Mouse (Mus musculus) urinary bladder, postnatal 14 days (tissue): Measurements from ENCODE around the gene Mphosph8.

Experiments
- DNase-seq: peaks from one replicate; pipeline ENCODE4 v3.0.0; 2021; ENCODE audit warnings: low spot score

The Mphosph8 gene

GRCm38 (mm10) chr14:56667969-56668802 lies at the start of gene Mphosph8:
Gene Mphosph8, plus strand, starts transcription at chr14:56668248.
- DNase-seq, result peak; percentile 100

DNA sequence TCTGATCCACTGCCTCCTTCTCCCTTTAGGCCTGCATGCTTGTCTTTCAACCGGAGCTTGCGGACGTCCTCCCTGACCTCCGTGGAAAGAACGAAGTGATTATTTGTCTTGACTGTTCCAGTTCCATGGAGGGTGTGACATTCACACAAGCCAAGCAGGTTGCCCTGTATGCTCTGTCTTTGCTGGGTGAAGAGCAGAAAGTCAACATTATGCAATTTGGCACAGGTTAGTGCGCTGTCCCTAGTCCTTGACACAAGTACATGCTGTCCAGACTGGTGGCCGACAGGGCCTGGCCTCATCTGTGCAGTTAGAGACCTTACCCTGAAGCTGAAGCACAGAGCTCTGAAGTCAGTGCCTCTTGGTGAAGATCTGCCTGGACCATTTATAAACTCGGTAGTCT lies 47.6 kb upstream of the Mphosph8 start:
- DNase-seq, result no peak

- DNase-seq, result no peak
These were observed 41.8 kb upstream of the Mphosph8 start for GRCm38 (mm10) chr14:56626202-56626601.

GRCm38 (mm10) chr14:56628336-56628735 lies 39.7 kb upstream of the Mphosph8 start:
- no peak for DNase-seq

DNA sequence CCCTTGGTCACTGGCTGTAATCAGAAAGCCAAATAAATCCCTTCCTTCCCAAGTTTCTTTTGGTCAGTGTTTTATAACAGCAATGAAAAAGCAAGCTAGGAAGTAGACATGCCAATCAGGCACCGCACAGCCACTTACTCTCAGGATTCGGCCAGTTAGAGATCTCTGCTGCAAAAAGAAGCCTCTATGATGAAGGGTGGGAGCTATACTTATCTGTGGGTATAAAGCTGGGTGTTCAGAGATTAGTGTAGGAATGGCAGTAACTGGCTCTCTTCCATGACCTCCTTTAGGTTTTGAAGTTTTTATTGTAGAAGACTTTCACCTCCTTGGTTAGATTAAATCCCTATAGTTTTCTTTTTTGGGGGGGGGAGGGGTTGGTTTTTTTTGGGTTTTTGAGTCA lies 36.9 kb upstream of the Mphosph8 start:
- DNase-seq, result no peak

DNA sequence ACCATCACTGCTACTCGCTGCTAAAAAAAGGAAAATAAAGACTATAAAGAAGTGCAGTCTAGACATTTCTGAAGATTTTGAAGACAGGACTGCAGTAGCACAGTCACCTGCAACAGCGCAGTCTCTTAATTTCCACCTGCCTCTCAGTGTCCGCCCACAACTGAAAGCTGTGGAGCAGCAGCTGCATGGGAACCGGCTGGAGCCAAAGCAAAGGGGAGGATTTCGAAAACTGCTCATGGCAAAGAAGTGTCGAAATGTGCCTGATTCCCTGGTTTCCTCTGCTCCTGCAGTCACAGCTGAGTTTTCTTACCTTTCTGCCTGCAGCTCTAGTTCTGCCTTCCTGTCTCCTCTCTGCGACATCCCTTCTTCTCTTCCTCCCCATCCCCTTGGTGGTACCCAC lies 20.8 kb upstream of the Mphosph8 start:
- no peak for DNase-seq

DNA sequence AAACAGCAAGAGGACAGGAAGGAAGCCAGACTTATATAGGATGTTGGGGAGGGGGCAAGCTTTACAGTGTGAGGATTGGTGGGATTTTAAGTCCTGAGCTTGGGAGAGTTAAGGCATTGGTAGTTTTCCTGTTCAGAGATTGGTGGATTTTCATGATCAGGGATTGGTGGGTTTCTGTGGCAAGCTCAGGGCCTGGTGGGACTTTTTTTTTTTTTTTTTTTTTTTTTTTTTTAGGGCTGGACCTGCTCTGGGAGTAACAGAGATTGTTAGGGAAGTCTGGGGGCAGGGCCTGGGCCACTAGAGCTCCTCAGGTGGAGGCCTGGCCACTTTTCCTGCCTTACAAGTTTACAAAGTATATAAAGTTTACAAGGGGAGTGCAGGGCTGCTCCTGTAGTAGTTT lies 18.6 kb upstream of the Mphosph8 start:
- DNase-seq, result no peak

DNA sequence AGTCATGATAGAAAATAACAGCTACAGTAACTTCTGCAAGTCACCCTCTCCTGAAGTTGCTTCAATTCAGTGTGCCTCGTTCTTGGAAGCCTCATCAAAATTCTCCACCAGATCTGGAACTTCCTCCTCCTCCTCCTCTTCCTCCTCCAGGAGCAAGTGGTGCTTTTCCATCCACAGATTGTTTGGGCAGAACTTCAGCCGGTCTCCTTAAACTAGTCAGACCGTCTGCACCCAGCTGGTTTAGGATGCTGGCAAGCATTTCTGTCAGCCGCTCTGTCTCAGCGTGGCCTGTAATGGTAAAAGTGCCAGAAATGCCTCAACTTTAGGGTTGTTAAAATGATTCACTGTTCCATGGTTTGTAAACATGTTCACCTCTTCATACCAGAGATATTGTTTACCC lies 2.4 kb upstream of the Mphosph8 start:
- DNase-seq, result no peak

- no peak for DNase-seq
These were observed 1.1 kb upstream of the Mphosph8 start for GRCm38 (mm10) chr14:56666909-56667308.

GRCm38 (mm10) chr14:56669046-56669620 lies 1.1 kb downstream of the Mphosph8 start:
- no peak for DNase-seq

- no peak for DNase-seq
These were observed 17.4 kb downstream of the Mphosph8 start for GRCm38 (mm10) chr14:56685426-56685825.

DNA sequence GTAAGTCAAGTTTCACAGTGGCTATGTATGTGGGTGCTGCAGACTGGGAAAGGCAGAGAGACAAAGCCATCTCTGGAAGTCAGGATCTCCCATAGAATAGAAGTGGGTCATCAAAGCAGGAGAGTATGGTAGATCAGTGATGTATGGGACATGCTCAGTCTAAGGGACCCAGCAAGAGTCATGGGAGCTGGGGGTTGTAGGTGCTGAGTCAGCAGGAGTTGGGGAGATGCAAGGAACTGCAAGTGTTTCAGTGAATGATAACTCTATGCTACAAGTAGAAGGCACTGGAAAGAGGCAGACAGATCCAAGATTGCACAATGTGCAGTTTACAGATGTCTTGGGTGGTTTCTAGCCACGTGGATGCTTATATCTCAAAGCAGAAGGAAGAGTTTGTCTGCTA lies 21.1 kb downstream of the Mphosph8 start:
- DNase-seq, result no peak

- DNase-seq, result no peak
These were observed 21.7 kb downstream of the Mphosph8 start for GRCm38 (mm10) chr14:56689766-56690165.

- DNase-seq, result no peak
These were observed 27.4 kb downstream of the Mphosph8 start for GRCm38 (mm10) chr14:56695495-56695894.

DNA sequence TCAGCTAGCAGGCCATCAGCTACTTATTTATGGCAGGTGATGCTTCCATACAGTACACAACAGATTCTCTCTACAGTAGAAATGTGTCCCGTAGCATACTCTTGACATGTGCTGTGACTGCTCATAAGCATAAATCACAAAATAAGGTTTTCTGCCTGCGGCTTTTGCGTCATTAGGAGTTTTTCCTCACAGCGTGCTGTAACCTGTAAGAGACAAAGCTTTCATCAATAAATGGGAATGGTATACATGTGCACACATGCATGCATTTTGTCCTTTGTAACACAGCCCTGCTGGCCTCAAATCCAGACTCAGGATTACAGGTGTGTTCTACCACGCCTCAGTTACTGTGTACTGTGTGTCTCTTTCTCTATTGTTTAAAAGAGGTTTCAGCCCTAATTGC lies 29.8 kb downstream of the Mphosph8 start:
- DNase-seq, result no peak

- DNase-seq, result no peak
These were observed 34.6 kb downstream of the Mphosph8 start for GRCm38 (mm10) chr14:56702644-56703043.

DNA sequence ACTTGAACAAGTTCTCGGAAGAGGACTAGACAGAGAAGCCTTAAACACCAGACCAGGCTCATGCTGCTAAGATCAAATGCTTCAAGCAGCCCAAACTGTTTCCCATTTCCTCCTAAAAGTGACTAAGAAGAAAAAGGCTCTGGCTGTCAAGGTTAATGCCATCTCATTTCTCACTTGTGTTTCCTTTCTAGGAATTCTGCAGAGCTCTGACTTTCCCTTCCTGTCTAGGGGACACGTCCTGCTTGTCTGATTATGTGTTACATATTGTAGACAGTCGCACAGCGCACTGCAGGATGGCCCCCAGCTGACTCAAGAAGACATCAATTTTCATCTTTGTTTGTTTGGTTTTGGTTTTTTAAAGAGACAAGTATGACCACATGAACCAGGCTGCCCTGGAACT lies 37.6 kb downstream of the Mphosph8 start:
- DNase-seq, result no peak

GRCm38 (mm10) chr14:56726493-56726892 lies 58.4 kb downstream of the Mphosph8 start:
- DNase-seq, result no peak

- DNase-seq, result no peak
These were observed 72.1 kb downstream of the Mphosph8 start for GRCm38 (mm10) chr14:56740175-56740574.
